In the genomic region with DNA sequence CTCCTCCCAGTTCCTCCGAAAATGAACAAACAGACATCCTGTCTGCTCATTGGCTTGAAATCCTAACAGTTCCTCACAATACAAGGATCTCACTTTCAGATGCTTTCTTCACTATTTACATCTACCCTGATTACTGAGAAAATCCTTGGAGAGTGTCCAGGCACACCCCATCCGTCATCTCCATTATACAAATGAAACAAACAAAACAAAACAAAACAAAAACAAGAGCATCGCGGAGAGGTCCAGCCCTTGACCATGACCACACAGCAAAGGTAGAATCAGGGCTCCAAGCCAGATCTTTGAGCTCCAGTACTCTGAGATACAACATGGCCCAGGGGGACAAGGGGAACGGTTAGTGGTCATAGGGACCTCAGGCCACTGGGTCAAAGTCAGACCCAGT, we compare ENCODE assay signal across 9 mouse cellular contexts. TPM values are rescaled to one million over a fixed set of nuclear protein-coding genes. Genes with fewer than 3 reads are reported as not detected.
A peak's percentile ranks its signal among the peaks of the same experiment; 100 is the strongest.
DNase-seq lines count a peak whose midpoint lies in the region; ATAC-seq lines count a peak whose summit lies in the region.
"Had no signal": no experiment of that assay in that cellular context is flagged by ENCODE, and none has a peak within 500 bp of the region (broad histone marks: within the 10 kb centered on the region; RNA-seq: fewer than 3 reads in every experiment).

No protein-coding gene starts in this region.

- H3K4me3 ChIP-seq in kidney, embryonic 15.5 days (replicated peaks), result no peak overlapping the region
- H3K4me3 ChIP-seq in embryonic facial prominence, embryonic 13.5 days, result no peak overlapping the region
- H3K4me3 ChIP-seq in hindbrain, embryonic 14.5 days (replicated peaks; ENCODE audit: low read length), result peak overlapping the region; percentile 10; the same call in 1 of the 2 replicates
- peak overlapping the region; percentile 12; the same call in 1 of the 2 replicates for H3K4me3 ChIP-seq in midbrain, embryonic 16.5 days (ENCODE audit: low read depth, low read length)

- H3K4me2 ChIP-seq in kidney, embryonic 15.5 days, result peak overlapping the region; percentile 93
- H3K4me2 ChIP-seq in embryonic facial prominence, embryonic 13.5 days, result peak overlapping the region; percentile 96
- peak overlapping the region; percentile 93 for H3K4me2 ChIP-seq in hindbrain, embryonic 14.5 days (replicated peaks)
- peak overlapping the region; percentile 100 for H3K4me2 ChIP-seq in midbrain, embryonic 16.5 days (ENCODE audit: low read length)

- H3K4me1 ChIP-seq in kidney, embryonic 15.5 days, result peaks cover 86% of the 10 kb centered on the region
- H3K4me1 ChIP-seq in embryonic facial prominence, embryonic 13.5 days, result peaks cover 82% of the 10 kb centered on the region
- peaks cover 74% of the 10 kb centered on the region for H3K4me1 ChIP-seq in hindbrain, embryonic 14.5 days (replicated peaks; ENCODE audit: control insufficient read depth, insufficient read depth, low read length)
- peaks cover 76% of the 10 kb centered on the region for H3K4me1 ChIP-seq in midbrain, embryonic 16.5 days (ENCODE audit: control insufficient read depth, insufficient read depth, low read length)

- ATAC-seq in kidney, embryonic 15.5 days (replicated peaks; ENCODE audit: low FRiP score), result no peak
- ATAC-seq in embryonic facial prominence, embryonic 13.5 days (ENCODE audit: insufficient number of reproducible peaks, insufficient read depth, low FRiP score, low TSS enrichment, low read depth), result no peak
- ATAC-seq in hindbrain, embryonic 14.5 days (ENCODE audit: low FRiP score), result no peak
- no peak for ATAC-seq in midbrain, embryonic 16.5 days
- no peak for ATAC-seq in CD4-positive, CD25-positive, alpha-beta regulatory T cell, adult 4 months

- no peak overlapping the region for H3K27ac ChIP-seq in kidney, embryonic 15.5 days
- peak overlapping the region; percentile 40; the same call in 1 of the 2 replicates for H3K27ac ChIP-seq in embryonic facial prominence, embryonic 13.5 days
- H3K27ac ChIP-seq in hindbrain, embryonic 14.5 days, result no peak overlapping the region
- no peak overlapping the region; the same call in 1 of the 2 replicates for H3K27ac ChIP-seq in midbrain, embryonic 16.5 days (ENCODE audit: low read length)

- no peaks in the 10 kb centered on the region for H3K9me3 ChIP-seq in kidney, embryonic 15.5 days (replicated peaks)
- H3K9me3 ChIP-seq in embryonic facial prominence, embryonic 13.5 days, result no peaks in the 10 kb centered on the region
- no peaks in the 10 kb centered on the region for H3K9me3 ChIP-seq in hindbrain, embryonic 14.5 days (ENCODE audit: control insufficient read depth, low read length)
- H3K9me3 ChIP-seq in midbrain, embryonic 16.5 days (replicated peaks; ENCODE audit: control insufficient read depth, low read length, poor library complexity, severe bottlenecking), result no peaks in the 10 kb centered on the region

- no peaks in the 10 kb centered on the region for H3K27me3 ChIP-seq in kidney, embryonic 15.5 days
- H3K27me3 ChIP-seq in embryonic facial prominence, embryonic 13.5 days, result no peaks in the 10 kb centered on the region
- H3K27me3 ChIP-seq in hindbrain, embryonic 14.5 days (ENCODE audit: control insufficient read depth, insufficient read depth, low read length), result no peaks in the 10 kb centered on the region
- no peaks in the 10 kb centered on the region for H3K27me3 ChIP-seq in midbrain, embryonic 16.5 days (ENCODE audit: control insufficient read depth, insufficient read depth, low read depth, low read length)

- peaks cover 17% of the 10 kb centered on the region for H3K36me3 ChIP-seq in kidney, embryonic 15.5 days
- peaks cover 25% of the 10 kb centered on the region; the same call in 1 of the 2 replicates for H3K36me3 ChIP-seq in embryonic facial prominence, embryonic 13.5 days
- peaks cover 21% of the 10 kb centered on the region for H3K36me3 ChIP-seq in hindbrain, embryonic 14.5 days (replicated peaks; ENCODE audit: control insufficient read depth, insufficient read depth)
- H3K36me3 ChIP-seq in midbrain, embryonic 16.5 days (ENCODE audit: control insufficient read depth, insufficient read depth, low read length), result 0 out of 2 replicates have a peak, but pooled peaks cover 2% of the 10 kb centered on the region

- no peak for DNase-seq in kidney, adult 11 months
- DNase-seq in hindbrain, embryonic 14.5 days (ENCODE audit: low spot score), result no peak
- no peak for DNase-seq in retina, embryonic 14.5 days (ENCODE audit: low spot score)
- DNase-seq in urinary bladder, postnatal 10 days (ENCODE audit: low spot score), result no peak

- no peak overlapping the region for H3K9ac ChIP-seq in kidney, embryonic 15.5 days
- 0 out of 2 replicates have a peak overlapping the region, but pooled peaks have one; percentile 21 for H3K9ac ChIP-seq in embryonic facial prominence, embryonic 13.5 days
- H3K9ac ChIP-seq in hindbrain, embryonic 14.5 days, result peak overlapping the region; percentile 44
- no peak overlapping the region for H3K9ac ChIP-seq in midbrain, embryonic 16.5 days (ENCODE audit: low read depth, low read length)

- 52% methylated on average over 5 of the region's 5 CpGs for WGBS in kidney, embryonic 15.5 days
- WGBS in embryonic facial prominence, embryonic 13.5 days, result 66% methylated on average over 5 of the region's 5 CpGs
- 64% methylated on average over 5 of the region's 5 CpGs for WGBS in hindbrain, embryonic 14.5 days
- WGBS in midbrain, embryonic 16.5 days, result 71% methylated on average over 5 of the region's 5 CpGs

RNA-seq across cellular contexts. Expression of gene Soga1, which starts 4.3 kb away (rescaled TPM):
- polyA plus RNA-seq in kidney, embryonic 15.5 days (2015; fragmentation: Nextera tagmentation; extraction: Ambion mirVana), result 3.5 and 4.2 TPM in 2 replicates
- 4.6 and 7.1 TPM in 2 replicates for polyA plus RNA-seq in embryonic facial prominence, embryonic 13.5 days (2015; fragmentation: Nextera tagmentation; extraction: Ambion mirVana)
- polyA plus RNA-seq in hindbrain, embryonic 14.5 days (2014; fragmentation: Nextera tagmentation; extraction: Ambion mirVana), result 9.5 and 9.7 TPM in 2 replicates
- 5.2 and 5.5 TPM in 2 replicates for polyA plus RNA-seq in midbrain, embryonic 16.5 days (2015; fragmentation: Nextera tagmentation; extraction: Ambion mirVana)
- polyA plus RNA-seq in CD4-positive, CD25-positive, alpha-beta regulatory T cell, adult 4 months (2017; shearing (Covaris generic)), result under 1 TPM in 1 of 2 experiments, not detected in 1; 0.16 TPM

RNA-seq across cellular contexts. Expression of gene Tldc2, which starts 12.1 kb away (rescaled TPM):
- 0.27 TPM in 1 of 2 replicates, not detected in the other for polyA plus RNA-seq in kidney, embryonic 15.5 days (2015; fragmentation: Nextera tagmentation; extraction: Ambion mirVana)
- polyA plus RNA-seq in embryonic facial prominence, embryonic 13.5 days (2015; fragmentation: Nextera tagmentation; extraction: Ambion mirVana), result not detected in 2 replicates
- not detected in 2 replicates for polyA plus RNA-seq in hindbrain, embryonic 14.5 days (2014; fragmentation: Nextera tagmentation; extraction: Ambion mirVana)
- not detected in 2 replicates for polyA plus RNA-seq in midbrain, embryonic 16.5 days (2015; fragmentation: Nextera tagmentation; extraction: Ambion mirVana)
- polyA plus RNA-seq in CD4-positive, CD25-positive, alpha-beta regulatory T cell, adult 4 months (2017; shearing (Covaris generic)), result not detected
- polyA plus RNA-seq: neural tube, embryonic 11.5 days had no signal

Comparison
In these comparisons a context has a peak if more than half of its experiments do, and no peak if none do; other contexts are left out.
1. H3K4me3 ChIP-seq: peak in hindbrain, embryonic 14.5 days (single experiment) and midbrain, embryonic 16.5 days (single experiment); none in kidney, embryonic 15.5 days (single experiment) and embryonic facial prominence, embryonic 13.5 days (single experiment).
2. H3K9ac ChIP-seq: peak in embryonic facial prominence, embryonic 13.5 days (single experiment) and hindbrain, embryonic 14.5 days (single experiment); none in kidney, embryonic 15.5 days (single experiment) and midbrain, embryonic 16.5 days (single experiment).
3. Peak in every context shown above with its lines, with median percentiles within 50 percentile points of each other: H3K4me2 ChIP-seq.